Mouse (Mus musculus): ENCODE data around the gene Garnl3.
"Not testable (repeated sequence)": the region's sequence is repeated elsewhere in the genome, so short reads cannot be mapped to it uniquely, and the experiment has no call there.

Gene Garnl3

DNA sequence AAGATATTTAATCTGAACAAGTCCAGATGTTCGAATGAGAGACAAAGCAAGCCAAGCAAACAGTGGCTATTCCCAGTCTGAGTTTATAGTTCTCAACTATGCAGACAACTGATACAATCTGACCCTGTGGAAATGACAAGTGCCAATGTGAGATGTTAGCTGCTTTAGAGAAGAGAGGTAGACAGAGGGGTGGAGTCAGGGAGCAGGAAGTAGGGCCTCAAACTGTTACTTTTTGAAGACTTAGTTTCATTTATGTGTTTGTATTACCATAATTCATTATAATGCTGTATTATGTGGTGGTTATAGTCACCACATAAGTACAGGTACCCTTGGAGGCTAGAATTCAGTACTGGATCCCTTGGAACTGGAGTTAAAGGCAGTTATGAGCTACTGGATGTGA, 96.2 kb downstream of the Garnl3 start:
- intact Hi-C loops (cut with DNase I): no loop called here

DNA sequence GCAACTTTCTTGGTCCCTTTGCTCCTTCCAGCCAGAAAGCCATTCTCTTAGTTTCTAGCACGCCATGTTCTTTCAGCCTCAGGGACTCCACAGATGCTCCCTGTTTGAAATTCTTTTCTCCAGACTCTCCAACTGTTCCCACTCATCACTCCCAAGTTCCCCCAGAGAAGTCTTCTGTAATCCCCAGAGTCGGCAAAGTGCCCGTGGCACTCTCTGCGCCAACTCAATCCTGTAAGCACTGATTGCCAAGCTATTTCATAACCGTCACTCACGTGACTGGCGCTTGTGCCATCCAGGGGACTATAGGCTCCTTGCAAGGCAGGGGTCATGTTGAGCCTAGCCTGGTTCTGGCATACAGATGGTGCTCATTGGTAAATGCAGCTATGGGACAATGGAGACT, 98.2 kb downstream of the Garnl3 start:
- intact Hi-C loops (cut with DNase I): no loop called here

DNA sequence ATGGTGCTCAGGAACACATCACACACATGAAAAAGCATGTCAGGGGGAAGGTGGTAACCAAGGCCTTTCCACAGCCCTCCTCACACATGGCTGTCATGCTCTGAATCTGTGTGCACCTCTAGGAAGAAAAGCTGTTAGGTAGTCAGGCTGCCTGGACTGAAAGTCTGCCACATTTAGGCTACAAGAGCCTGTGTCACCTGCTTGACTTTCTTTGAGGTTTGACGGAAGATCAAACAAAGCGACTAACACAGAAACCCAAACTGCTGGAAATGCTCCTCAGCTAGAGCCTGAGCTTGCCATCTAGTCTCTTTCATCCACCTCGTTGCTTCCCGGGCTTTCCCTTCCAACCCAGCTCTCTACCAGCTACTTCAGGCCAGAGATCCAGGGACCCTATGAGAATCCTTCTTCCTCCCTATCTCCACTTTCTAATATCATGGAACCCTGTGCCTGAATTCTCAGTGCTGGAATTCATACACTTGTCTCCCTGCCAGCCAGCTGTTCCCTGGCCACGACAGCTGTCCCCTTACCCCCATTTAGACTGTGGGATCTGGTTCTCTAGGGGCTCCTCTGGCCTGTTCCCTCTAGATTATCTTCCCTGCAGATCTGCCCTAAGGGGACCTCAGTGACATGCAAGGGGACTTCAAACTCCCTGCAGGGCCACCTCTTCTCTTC, 98.9 kb downstream of the Garnl3 start:
- intact Hi-C loops (cut with DNase I): no loop called here

DNA sequence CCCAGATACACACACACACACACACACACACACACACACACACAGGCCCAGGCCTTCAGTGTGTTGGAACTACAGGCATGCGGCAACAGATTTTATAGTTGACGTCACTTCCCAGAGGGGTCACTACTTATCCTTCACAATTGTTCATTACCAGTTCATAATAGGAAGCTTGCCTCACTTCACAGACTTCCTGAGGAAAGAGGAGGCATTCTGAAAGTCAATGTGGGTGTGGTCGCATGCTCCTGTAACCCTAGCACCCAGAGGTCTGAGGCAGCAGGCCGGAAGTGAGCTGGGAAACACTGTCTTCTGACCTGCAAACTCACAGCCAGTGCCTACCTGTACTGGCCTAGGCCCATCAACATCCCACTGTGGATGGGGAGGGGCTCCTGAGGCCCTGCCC, 106.4 kb downstream of the Garnl3 start:
- intact Hi-C loops (cut with DNase I): no loop called here

DNA sequence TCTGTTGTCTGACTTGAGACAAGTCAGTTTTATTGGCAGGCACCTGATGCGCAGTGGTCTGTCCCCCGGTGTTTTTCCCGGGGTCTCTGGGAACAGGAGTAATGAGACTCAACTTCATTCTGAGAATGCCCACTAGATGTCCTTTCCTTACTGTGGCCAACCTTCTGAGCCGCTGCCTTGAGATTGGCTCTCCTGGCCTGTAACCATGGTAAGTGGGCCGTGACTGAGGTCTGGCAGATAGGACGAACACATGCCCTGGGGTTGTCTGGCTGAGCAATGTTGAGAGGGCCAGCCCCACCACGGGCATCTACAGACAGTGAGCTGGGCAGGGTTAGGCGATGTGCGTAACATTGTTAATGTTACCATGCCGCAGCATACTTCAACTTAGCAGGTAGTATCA, 106.9 kb downstream of the Garnl3 start:
- intact Hi-C loops (cut with DNase I): no loop called here

DNA sequence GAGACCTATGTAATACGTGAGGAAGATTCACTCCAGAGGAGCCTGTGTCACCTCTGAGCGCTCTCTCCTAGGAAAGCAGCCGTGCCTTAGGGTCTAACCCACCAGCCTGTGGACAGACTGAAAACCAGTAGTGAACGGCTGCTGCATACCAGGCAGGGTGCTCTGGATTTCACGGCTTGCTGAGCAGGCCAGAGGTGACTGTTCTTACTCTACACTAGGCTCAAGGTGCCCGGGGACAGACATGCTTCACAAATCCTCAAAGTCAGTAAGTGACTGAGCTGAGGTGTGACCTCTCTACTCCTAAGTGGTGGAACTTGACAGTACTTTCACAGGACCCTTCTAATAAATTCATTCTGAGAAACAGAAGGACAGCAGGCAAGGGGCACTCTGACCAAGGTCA, 108.6 kb downstream of the Garnl3 start:
- intact Hi-C loops (cut with DNase I): no loop called here

DNA sequence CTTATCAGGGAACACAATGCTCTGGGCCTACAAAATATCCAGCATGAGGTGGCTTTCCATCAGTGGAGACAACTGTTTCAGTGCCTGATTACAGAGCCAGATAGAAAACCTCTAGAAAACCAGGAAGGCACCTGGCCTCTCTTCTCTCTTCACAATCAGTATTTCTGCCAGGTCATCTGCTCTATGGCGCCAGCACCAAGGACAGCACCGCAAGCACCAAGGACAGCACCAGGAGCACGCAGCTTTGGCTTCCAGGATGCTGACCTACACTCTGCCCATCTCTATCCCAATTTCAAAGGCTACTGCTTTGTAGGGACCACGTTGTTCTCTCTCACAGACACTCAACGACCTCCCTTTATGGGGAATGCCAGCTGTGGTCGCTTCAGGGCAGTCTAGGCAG, 113.4 kb downstream of the Garnl3 start:
- intact Hi-C loops (cut with DNase I): no loop called here

DNA sequence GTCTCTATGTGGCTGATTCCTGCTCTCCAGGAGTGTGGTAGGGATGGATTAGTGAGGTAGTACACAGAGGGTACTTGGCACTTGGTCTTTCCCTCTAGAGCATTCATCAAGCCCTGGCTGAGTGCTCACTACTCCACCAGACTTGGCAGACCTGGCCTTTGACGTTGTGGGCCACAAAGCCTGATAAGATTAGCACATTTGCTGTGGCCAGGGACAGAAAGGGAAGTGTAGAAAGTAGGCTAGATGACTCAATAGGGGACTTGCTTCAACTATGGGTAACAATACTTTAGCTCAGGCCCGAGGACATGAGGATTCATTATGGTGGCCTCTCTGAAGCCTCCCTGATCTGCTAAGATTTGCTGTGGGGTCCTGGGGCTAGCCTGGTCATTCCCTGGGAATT, 114.3 kb downstream of the Garnl3 start:
- intact Hi-C loops (cut with DNase I): no loop called here

DNA sequence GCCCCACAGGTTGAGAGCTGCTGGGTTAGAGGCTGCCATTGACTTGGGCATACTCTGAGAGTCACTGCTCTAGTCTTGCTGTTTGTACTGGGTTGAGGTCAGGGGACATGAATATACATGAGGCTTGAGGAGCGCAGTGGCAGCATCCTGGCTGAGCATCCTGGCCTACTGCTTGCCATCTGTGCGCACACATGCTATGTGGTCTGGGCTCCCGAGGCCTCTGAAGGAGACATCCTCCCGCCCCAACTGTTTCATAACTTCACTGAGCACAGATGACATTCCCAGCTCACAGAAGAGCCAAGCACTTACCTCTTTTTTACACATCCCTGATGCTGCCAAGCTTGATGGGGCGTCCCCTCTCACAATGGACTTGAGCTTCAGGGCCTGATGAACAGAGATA, 116.6 kb downstream of the Garnl3 start:
- intact Hi-C loops (cut with DNase I): no loop called here

DNA sequence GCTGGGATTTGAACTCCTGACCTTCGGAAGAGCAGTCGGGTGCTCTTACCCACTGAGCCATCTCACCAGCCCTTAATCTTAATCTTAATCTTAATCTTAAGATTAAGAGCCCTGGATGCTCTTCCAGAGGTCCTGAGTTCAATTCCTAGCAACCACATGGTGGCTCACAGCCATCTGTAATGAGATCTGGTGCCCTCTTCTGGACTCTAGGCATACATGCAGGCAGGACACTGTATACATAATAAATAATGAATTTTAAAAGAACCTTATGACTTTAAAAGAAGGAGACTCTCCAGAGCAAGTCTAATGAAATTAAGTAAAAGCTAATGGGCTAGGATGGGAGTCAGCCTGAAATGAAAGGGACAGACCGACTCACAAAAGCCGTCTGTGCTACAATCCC, 122.4 kb downstream of the Garnl3 start:
- intact Hi-C loops (cut with DNase I): not testable (repeated sequence)

DNA sequence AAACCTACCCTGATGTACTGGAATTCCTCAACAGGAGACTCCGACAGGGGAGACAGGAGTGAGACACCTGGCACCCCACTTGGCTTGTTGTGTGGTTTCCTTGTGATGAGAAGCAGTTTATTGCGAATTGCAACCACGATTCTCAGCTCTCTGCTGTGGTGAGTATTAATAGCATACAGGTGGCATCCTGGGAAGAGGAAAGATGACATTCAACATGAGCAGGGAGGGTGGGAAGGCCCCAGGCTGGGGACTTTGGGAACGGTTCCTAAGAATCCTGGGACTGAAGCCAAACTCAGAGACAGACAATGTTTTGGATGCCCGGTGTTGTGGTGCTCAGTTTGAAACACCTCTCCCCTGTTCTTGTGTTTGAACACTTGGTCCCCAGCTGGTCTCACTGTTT, 126.4 kb downstream of the Garnl3 start:
- intact Hi-C loops (cut with DNase I): no loop called here

DNA sequence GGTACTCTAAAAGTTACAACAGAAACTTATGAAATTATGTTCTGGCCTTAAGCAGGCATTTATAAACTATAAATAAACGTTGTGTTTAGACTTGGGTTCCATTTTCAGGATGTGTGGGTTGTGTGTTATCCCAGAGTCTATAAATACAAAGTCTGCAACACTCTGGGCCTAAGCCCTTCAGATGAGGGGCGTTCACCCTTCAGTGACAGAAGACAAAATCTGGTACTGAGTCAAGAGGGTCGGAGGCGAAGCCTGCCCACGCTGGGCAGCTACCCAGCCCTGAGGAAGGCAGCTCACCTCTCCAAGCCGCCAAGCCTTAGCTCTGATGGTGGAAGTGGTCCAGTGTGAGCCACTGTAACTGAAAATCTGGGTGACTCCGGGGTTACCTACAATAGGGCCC, 129.3 kb downstream of the Garnl3 start:
- intact Hi-C loops (cut with DNase I): no loop called here

DNA sequence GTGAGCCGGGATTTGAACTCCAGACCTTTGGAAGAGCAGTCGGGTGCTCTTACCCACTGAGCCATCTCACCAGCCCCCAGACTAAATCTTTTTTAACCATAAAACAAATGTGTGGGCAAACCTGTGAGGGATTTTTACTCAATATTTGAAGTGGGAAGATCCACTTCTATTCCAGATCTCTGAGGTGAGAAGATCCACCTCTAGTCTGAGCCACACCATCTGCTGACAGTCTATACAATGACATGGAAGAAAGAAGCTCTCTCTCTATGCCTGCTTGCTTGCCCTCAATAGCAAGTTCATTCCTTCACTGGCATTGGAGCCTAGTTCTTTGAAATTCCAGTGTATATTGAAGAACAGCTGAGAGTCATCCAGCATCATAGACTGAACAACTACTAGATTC, 131.7 kb downstream of the Garnl3 start:
- intact Hi-C loops (cut with DNase I): no loop called here

DNA sequence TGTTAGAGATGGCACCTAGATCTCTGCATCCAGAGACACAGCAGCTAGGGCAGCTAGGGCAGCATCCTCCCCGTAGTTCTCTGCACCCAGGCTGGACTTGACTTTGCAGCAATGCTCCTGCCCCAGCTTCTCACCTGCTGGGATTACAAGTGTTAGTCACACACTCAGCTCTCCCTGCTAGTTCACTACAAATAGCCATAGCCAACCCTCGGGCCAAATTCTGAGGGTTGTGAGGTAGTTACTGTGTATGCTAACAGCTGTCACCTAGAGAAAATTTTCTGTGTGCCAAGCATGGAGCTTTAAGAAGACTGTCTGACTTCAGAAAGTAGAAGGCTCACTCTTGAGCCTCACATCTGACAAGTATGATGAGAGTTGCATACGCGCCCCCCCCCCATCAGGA, 133.7 kb downstream of the Garnl3 start:
- intact Hi-C loops (cut with DNase I): no loop called here

DNA sequence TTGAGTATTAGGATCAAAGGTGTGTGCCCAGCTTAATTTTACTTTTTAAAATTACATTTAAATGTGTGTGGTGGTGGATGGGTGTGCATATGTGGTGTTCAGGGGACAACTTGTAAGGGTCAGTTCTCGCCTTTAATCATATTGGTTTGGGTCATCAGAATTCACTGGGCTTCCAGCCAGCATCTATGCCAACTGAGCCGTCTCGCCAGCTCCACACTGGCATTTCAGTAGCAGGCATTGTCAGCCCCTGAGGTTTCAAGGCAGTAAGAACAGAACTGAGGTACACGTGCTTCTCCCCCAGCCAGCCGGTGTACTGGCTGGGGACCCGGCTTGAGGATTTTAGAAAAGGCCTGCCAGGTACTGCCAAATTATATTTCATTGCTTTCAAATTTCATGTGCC, 134.4 kb downstream of the Garnl3 start:
- intact Hi-C loops (cut with DNase I): no loop called here

DNA sequence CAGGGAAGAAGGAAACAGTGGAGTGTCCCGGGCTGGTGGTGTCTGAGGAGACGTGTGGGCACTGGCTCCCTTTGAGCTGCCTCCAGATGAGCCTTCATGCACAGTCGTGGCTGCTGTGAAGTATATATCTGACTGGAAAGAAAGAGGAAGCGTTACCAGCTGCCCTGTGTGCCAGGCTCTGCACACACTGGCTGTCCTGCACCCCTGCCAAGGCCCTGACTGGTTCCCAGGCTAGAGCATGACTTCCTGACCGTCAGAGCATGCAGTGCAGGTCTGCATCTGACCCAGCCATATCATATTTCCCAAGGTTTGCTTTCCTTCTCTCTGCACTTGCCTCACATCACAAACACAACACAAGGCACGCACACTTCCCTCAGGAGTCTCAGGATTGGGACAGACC, 139.3 kb downstream of the Garnl3 start:
- intact Hi-C loops (cut with DNase I): no loop called here

DNA sequence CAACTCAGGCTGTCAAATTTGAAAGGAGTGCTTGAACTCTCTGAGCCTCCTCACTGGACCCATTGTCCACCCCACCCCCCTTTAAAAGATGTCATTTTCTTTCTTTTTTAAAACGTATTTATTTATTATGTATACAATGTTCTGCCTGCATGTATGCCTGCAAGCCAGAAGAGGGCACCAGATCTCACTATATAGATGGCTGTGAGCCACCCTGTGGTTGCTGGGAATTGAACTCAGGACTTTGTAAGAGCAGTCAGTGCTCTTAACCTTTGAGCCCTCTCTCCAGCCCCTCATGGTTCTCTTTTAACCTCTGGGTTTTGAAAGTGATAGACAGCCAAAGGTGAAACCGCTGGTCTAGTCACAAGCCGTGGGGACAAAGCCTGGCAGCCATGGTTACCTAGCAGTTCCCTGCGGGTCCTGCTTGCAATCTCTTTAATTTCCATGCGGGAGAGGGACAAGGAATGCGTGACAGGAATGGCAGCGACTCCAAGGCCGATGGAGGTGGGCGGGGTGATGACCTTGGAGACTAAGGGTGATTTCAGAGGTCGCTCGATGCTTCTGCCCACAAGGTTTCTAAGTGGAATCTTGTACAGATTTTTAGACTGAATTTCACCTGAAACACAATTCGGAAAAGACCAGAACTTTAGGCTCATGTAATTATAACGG, 141.2 kb downstream of the Garnl3 start:
- intact Hi-C loops (cut with DNase I): no loop called here

DNA sequence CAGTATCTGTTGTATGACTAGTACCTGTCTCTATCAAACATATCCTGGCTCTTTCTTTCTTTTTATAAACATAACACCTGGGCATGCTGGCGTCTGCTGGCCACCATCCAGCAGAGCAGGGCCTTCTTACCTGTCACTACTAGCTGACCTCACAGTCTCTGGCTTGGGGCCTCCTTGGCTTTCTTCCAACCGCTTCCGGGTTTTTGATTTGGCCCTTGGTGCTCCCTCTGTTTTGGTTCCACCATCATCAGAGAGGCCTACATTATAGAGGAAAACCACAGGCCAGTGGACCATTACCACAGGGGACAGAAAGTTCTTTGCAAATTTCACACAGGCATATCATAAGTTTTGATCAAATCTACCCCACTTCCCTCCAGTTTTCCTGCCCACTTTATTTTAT, 142.1 kb downstream of the Garnl3 start:
- intact Hi-C loops (cut with DNase I): loop anchor here (10.0 kb wide), 1 partner anchor 145 kb away; the partner anchor contains the start of gene Garnl3

DNA sequence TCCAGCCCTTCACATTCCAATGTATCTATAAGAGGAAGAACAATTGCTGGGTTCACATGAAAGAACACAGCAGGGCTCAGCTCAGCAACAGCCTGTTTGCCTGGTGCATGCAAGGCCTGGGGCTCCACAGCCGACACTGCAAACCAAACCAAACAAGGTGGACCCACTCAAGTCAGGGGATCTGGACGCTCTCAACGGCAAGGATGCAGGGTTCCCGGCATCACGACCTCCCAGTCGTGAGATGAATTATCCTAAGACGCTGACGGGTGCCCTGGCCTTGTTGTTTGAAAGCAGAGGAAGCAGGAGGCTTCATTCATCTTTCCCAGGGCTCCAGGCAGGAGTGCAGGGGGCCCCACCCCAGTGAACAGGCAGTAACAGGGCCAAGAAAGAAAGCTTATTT, 145.6 kb downstream of the Garnl3 start:
- intact Hi-C loops (cut with DNase I): loop anchor here (10.0 kb wide), 1 partner anchor 149 kb away; the partner anchor contains the start of gene Garnl3

DNA sequence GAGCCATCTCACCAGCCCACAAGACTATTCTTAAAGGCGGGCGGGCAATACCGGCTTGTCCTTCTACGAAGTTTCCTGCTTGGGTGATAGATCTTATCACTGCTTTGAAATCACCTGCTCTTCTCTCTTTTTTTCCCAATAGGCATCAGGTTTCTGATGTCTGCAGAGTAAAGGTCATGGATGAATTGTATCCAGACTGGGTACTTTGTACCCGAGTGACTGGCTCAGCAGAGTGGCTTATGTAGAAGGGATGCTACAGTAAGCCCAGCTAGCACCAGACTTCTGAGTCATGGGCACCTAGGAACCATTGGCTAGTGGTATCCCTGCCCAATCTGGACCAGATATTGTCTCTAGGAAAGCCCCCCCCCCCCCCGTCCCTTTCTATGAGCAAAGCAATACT, 147.8 kb downstream of the Garnl3 start:
- intact Hi-C loops (cut with DNase I): loop anchor here (10.0 kb wide), 1 partner anchor 151 kb away; the partner anchor contains the start of gene Garnl3

DNA sequence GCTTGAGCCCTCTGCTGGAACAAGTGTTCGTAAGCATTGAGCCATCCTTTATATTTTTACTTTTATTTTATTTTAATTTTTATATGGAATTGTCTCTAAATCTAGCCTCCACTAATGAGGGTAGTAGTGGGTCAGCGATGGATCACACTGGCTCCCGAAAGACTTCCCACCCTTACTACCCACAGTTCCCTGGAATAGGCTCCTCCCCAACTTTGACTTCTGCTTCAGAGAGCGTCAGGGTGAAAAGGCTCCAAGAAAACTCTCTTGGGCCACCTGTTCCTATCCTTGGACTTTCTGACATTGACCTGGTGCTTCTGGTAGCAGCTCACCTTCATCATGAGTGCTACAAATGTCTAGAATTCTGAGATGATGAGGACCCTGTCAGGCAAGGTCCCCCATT, 148.8 kb downstream of the Garnl3 start:
- intact Hi-C loops (cut with DNase I): loop anchor here (10.0 kb wide), 1 partner anchor 152 kb away; the partner anchor contains the start of gene Garnl3

DNA sequence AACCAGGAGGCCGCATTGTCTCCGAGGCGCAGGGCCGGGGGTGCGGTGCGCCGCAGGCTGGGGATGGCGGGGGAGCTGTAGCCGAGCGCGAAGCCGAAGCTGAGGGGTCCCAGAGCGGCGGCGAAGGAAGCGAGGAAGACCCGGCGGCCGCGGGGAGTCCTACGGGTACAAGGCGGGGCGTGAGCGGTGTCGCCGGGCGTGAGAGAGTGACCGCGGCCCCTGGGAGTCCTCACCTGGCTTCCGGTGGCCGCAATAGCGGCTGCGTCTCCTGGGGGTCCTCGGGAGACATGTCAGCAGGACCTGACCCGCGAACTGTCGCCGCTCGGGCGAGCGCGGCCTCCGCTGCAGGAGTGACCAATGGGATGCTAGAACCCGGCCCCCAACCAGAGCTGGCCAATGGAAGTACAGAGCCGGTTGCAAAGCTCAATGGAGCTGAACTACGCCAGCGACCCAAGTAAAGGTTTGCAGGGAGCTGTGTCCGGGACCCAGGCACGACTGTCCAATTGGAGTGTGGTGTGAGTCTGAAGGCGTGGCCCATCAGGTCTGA, 149.7 kb downstream of the Garnl3 start, which contains the start of gene Slc2a8:
TSS of gene Slc2a8 (minus strand) at position 359 of the 547 bp plus-strand sequence.
- intact Hi-C loops (cut with DNase I): loop anchor here (10.0 kb wide), 1 partner anchor 153 kb away; the partner anchor contains the start of gene Garnl3

Measured in adrenal gland (tissue).